Mouse (Mus musculus) large intestine, adult 2 months (tissue): ENCODE results near the gene Pparg. TPM values are rescaled to one million over a fixed set of nuclear protein-coding genes. Genes with fewer than 3 reads are reported as not detected.

Experiments used
- DNase-seq: peaks from one replicate; pipeline ENCODE4 v3.0.0-alpha.2; 2012; ENCODE audit warnings: low read depth, low spot score
- WGBS: fragments of 180-500 bp; shearing (Covaris S2); methylation state at CpG from one replicate; pipeline ENCODE4 v1.1.7; 2018; 5-methylcytosine and 5-hydroxymethylcytosine counted together
- polyA plus RNA-seq: library from polyadenylated mRNA; depleted of rRNA; stranded (reverse); fragments of >200 nt; gene quantifications from 2 replicates; pipeline ENCODE4 v1.2.3, GENCODE M21; 2012

The Pparg gene
- polyA plus RNA-seq, 1 experiment = 5.3 TPM

DNA sequence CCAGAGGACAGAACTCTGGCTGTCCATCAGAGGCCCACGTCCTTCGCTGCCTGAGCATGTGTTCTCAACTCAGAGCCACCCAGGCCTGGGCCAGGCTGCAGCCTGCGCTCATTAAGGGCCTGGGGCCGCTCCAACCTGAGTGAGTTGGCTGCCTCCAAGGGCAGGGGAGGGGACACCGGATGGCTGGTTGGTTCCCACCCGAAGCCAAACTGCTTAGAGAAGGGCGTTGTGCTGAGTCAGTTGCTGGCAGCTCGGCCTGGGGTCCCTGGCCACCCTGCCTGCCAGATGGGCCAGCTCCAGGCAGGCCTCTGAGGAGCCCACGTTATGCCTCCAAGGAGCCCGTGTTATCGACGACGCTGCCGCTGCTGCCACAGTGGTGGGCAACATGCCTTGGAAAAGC is 138.8 kb downstream of the Pparg start:
- no peak for DNase-seq
- WGBS = 80% methylated on average over 14 of the region's 14 CpGs

DNA sequence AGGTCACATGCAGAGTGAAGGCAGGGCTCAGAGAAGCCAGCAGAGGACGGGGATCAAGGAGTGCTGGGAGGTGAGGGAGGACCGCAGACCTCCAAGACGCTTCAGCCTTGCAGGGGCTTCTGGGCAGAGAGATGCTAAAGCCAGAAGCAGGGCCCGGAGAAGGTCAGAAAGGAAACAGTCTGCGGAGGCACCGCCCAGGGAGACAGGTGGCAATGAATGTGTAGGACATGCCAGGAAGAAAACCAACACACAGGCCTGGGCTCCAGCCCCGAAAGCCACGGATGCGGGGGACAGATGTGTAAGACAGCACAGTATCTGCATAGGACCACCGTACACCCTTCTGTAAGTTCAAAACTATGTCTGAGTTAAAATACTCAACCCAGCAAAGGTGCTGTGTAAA is 139.5 kb downstream of the Pparg start:
- WGBS = 90% methylated on average over 10 of the region's 10 CpGs
- DNase-seq = no peak

GRCm38 (mm10) chr6:115501131-115501530 is 140.4 kb downstream of the Pparg start:
- WGBS = 49% methylated on average over 3 of the region's 3 CpGs
- no peak for DNase-seq

GRCm38 (mm10) chr6:115503038-115503437 is 142.3 kb downstream of the Pparg start:
- no peak for DNase-seq
- 43% methylated on average over 4 of the region's 4 CpGs for WGBS

- 30% methylated on average over 10 of the region's 10 CpGs for WGBS
- DNase-seq = no peak
These were observed 142.9 kb downstream of the Pparg start for GRCm38 (mm10) chr6:115503549-115504159.

DNA sequence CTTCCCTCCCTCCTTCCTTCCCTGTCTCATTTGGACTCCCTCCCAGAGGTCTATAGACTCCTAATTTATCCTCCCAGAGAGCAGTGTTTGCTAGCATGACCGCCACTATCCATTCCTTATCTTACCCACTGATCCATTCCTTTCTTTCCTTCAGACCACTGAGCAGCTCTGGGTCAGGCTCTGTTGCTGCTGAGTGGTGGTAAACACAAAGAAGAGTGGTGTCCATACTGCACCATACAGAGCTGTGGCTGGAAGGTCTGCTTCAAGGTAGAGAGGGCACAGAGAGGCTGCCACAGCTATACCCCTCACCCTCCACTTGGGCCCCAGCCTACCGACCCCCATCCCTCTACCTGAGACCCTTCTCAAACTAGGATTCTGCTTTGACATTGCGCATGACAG is 143.4 kb downstream of the Pparg start:
- WGBS = 72% methylated on average over 3 of the region's 3 CpGs

DNA sequence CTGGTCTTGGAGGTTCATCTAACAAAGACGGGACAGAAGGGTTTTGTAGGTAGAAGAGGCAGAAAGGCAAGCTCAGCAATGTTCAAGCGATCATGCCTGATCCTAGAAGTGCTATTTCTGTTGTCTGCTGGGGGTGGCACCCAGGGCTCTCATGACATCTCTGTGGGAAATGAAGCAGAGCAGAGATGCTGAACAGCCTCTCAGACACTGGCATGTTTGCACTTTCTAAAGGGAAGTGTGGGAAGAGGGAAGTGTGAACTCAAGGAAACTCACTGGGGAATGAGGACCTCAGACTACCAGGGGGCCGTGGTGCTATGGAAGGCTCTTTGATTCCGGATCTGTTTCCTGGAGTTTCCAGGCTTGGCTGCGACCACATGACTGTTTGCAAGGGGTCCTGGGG is 144.2 kb downstream of the Pparg start:
- WGBS = 79% methylated on average over 5 of the region's 5 CpGs
- no peak for DNase-seq

More for the DNA sequence above, 143.4 kb downstream of the Pparg start:
- DNase-seq = no peak

DNA sequence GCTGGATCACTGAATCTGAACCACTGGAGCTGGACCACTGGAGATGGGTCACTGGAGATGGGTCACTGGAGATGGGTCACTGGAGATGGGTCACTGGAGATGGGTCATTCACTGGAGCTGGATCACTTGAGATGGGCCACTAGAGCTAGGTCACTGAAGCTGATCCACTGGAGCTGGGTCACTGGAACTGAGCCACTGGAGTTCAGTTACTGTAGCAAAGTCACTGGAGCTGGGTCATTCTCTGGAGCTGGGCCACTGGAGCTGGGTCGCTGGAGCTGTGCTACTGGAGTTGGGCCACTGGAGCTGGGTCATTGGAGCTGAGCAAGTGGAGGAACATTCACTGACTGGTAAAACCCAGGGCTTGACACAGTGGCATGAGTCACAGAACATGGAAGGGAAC is 145.7 kb downstream of the Pparg start:
- 83% methylated on average over 1 of the region's 1 CpGs for WGBS
- DNase-seq = no peak

DNA sequence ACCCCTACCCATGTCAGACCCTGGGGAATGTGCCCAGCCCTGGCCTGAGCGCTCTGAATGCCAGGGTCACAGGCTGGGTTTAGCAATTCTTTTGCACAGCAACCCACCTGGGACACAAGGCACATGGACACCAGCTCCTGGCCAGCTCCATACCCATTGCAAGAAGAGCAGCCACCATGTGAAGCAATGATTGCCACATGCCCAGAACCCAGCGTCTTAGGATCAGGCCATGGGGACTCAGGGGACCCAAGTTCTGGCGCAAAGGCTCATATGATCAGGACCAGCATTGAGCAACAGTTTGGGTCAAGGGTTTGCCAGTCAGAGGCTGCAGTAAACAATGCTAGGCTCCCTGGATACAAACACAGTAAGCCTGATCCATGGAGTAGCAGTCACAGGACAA is 150.7 kb downstream of the Pparg start:
- no peak for DNase-seq
- 96% methylated on average over 3 of the region's 3 CpGs for WGBS

DNA sequence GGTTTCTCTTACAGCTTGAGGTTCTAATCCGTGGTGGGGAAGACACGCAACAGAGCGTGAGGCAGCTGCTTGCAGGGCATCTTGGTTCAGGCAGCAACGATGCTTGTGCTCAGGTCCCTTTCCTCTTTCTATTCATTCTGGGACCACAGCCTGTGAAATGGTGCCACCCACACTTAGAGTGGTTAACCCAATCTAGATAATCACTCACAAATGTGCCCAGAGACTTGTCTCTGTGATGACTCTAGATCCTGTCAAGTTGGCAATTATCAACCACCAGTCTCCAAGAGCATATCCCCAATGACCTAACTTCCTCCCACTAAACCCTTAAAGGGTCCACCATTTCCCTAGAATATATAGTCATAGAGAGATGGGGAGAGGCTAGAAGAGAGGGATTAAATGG is 152.5 kb downstream of the Pparg start:
- DNase-seq = no peak
- 94% methylated on average over 4 of the region's 4 CpGs for WGBS

DNA sequence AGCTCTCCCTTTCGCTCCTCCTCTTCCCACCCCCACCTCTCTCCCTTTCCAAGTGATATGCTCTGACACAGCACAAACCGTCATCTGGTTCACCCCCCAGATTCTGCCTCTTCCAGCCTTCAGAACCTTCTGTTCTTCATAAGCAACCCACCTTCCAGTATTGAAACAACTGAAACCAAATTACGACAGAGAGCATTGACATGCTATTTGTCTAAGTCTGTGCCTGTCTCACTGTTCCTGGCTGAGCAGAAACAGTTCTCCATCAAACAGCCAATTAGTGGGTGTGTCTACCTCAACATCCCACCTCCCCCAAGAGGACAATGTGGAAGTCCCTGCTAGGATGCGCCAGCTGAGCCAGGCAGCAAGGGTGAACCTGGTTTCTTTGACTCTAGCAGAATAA is 157.2 kb downstream of the Pparg start:
- no peak for DNase-seq
- WGBS = 76% methylated on average over 4 of the region's 4 CpGs

DNA sequence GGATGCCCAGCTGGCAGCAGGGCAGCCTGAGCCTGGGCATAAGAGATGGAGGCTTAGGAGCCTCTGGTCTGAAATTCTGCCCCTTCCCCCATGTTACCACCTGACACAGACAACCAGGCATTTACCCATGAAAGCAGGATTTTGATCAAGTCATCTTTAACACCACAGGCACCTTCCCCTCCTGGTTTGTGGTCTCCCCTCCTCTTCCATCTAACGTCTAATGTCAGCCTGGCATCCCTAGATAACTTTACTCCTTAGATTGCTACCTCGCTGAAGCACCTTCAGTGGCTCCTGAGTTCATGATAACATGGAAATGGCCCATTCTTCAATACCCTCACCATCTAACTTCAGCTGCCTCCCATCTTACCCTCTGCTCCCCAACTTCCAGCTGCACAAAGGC is 157.6 kb downstream of the Pparg start:
- 78% methylated on average over 2 of the region's 2 CpGs for WGBS

GRCm38 (mm10) chr6:115519275-115519699 is 158.5 kb downstream of the Pparg start:
- DNase-seq = no peak
- WGBS = 25% methylated on average over 12 of the region's 12 CpGs

More for the DNA sequence above, 157.6 kb downstream of the Pparg start:
- no peak for DNase-seq

GRCm38 (mm10) chr6:115521923-115522322 is 161.2 kb downstream of the Pparg start:
- DNase-seq = no peak
- 80% methylated on average over 1 of the region's 1 CpGs for WGBS

DNA sequence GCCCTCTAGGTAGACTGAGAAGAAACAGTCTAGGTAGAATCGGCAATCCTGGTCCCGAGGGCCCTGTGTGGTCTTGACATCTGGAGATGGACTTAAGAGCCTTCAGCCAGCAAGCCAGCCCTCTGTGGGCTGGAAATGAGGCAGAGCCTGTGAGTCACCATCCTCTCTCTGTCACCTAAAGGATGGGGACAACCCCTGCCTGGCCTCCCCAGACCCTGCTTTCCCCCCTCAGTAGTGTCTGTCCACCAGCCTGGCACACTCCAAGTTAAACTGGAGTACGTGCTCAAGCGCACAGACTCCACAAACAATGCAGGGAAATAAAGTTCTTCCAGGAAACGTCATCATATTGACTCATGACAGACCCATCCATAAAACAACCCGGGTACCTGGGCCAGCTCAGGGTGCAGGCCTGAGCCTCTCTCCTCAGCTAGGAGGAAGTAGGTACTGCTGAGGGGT is 162.0 kb downstream of the Pparg start:
- no peak for DNase-seq

DNA sequence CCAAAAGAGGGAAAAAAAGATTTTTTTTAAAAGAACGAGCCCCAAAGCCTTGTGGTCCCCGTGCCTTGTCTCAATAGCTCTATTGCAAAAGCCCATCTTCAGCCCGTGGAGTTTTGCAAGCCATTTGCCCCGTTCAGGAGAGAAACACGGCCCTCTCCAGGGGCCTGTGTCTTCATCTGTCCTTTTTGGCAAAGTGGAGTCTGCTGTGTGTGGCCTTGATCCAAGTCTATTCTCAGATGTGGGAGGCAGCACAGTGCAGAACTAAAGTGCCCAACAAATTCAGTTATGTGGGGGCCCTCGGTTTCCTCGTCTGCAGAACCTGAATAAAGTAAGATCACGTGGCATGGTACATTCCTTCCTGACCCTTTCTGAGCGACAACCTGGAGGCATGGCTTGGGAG is 162.4 kb downstream of the Pparg start:
- 25% methylated on average over 9 of the region's 9 CpGs for WGBS
- no peak for DNase-seq

More for the DNA sequence above, 162.0 kb downstream of the Pparg start:
- 14% methylated on average over 6 of the region's 6 CpGs for WGBS

- DNase-seq = no peak
- 86% methylated on average over 9 of the region's 9 CpGs for WGBS
These were observed 163.8 kb downstream of the Pparg start for GRCm38 (mm10) chr6:115524449-115524990.

- DNase-seq = no peak
- 73% methylated on average over 3 of the region's 3 CpGs for WGBS
These were observed 166.7 kb downstream of the Pparg start for GRCm38 (mm10) chr6:115527418-115527817.

DNA sequence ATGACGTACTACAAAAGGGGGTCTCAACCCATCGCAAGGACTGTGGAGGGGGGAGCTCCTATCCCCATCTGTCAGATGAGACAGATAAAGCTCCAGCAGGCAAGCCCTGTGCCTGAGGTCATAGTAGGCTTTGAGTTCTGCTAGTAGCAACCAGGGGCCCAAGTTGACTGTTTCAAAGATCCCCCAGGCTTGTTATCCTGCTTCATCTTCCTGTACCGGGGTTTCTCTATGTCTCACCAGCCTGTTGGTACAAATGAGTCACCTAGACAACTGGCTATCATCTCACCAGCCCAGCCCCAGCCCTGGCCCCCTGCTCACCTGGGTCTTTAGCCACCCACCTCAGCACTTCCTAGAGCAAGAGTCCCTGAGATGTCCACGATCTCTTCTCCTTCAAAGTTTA is 167.6 kb downstream of the Pparg start:
- DNase-seq = no peak
- 91% methylated on average over 4 of the region's 4 CpGs for WGBS

DNA sequence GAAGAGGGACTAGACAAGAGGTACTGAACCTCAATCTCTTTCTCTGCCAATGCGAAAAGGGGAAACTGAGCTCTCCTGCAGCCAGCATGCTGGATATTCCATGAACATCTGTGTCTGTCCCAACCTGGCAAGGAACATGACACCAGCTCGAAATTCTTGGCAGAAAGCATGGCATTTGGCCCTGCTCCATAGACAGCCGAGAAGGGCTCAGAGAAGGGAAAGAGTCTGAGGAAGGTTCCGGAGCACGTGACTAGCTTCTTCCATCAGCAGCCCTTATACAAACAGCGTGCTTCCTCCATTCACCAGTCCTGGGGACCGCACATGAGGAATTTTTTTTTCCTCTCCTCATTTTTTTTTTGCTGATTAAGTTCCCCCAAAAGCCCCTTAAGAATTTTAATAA is 173.9 kb downstream of the Pparg start:
- no peak for DNase-seq
- 44% methylated on average over 7 of the region's 7 CpGs for WGBS

GRCm38 (mm10) chr6:115536169-115536568 is 175.4 kb downstream of the Pparg start:
- 78% methylated on average over 4 of the region's 4 CpGs for WGBS
- no peak for DNase-seq
